Mouse (Mus musculus): ENCODE results near the gene Itga9. TPM values are rescaled to one million over a fixed set of nuclear protein-coding genes. Genes with fewer than 3 reads are reported as not detected.

The Itga9 gene
- polyA plus RNA-seq, 1 experiment: not detected

DNA sequence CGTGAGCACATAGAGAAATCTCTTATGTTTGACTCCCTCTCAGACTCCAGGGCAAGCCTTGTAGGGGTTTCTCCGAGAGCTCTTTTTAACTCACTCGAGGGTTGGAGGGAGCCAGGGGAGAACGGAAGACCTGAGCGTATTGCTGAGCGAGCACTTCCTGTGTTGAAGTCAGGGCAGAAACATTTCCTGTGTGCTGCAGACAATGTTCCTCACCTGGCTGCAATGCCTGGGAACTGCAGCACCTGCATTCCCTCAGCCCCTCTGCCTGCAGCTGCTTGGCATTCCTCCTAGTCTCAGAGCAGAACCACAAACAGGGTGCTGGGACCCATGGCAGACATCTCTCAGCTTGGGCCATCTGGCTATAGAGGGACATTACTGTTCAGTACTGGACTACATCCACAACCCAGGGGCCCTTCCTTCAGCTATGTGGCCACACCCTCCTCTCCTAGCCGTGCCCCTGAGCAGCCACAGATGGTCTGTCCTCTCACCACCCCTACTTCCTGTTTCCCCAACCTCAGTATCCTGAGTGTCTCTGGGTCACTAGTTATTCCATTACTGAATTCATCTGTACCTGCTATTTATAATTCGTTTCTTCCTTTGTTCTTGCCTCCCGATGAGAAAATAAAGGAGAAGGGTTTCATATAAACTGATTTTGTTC lies 109.6 kb downstream of the Itga9 start:
- TF ChIP-seq CTCF (IDR thresholded peaks at IDR 0.05; ENCODE audit: control insufficient read depth, insufficient read depth, insufficient read length) (no peak), MAX (IDR thresholded peaks at IDR 0.05) (no peak), USF1 (IDR thresholded peaks at IDR 0.05; ENCODE audit: low read depth) (no peak), FOSL1 (IDR thresholded peaks at IDR 0.05; ENCODE audit: insufficient read depth, low read length, poor library complexity, severe bottlenecking) (no peak), CEBPB (IDR thresholded peaks at IDR 0.05; ENCODE audit: low read depth) (no peak), MYOD1 (IDR thresholded peaks at IDR 0.05; ENCODE audit: control insufficient read depth, insufficient read length, low read depth) (no peak), MYOG (IDR thresholded peaks at IDR 0.05; ENCODE audit: control insufficient read depth, extremely low read depth, insufficient read length) (no peak)
- Histone ChIP-seq H3K79me2 (ENCODE audit: control insufficient read depth, insufficient read depth) (no peaks in the 10 kb centered on the region), H3K79me3 (ENCODE audit: low read depth) (no peaks in the 10 kb centered on the region), H3K4me3 (ENCODE audit: insufficient read depth, poor library complexity, severe bottlenecking) (no peak overlapping the region), H3K36me3 (ENCODE audit: control insufficient read depth, insufficient read depth) (no peaks in the 10 kb centered on the region), H3ac (ENCODE audit: control insufficient read depth, insufficient read length, low read depth) (no peak overlapping the region), H3K27me3 (ENCODE audit: control insufficient read depth, insufficient read depth, insufficient read length) (no peaks in the 10 kb centered on the region)

DNA sequence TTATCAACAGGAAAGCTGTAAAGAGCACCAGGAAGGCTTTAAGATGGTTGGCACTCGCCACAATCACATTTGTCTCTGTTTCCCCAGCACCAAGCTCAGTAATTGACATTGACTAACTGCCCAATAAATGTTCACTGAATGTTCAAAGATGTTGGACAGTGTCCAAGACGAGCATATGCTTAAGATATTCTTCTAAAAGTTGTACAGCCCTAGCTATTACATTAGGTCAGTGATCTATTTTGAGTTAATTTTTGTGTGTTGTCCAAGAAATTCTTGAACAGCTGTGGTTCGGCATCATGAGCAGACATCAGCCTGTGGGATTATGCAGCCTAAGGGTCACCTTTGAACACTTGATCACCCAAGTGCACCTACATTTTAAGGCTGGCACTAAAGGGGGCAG lies 110.9 kb downstream of the Itga9 start:
- Histone ChIP-seq H3K4me3 (ENCODE audit: insufficient read depth, poor library complexity, severe bottlenecking) (no peak overlapping the region), H3K27me3 (ENCODE audit: control insufficient read depth, insufficient read depth, insufficient read length) (no peaks in the 10 kb centered on the region), H3K79me3 (ENCODE audit: low read depth) (no peaks in the 10 kb centered on the region), H3ac (ENCODE audit: control insufficient read depth, insufficient read length, low read depth) (no peak overlapping the region), H3K36me3 (ENCODE audit: control insufficient read depth, insufficient read depth) (no peaks in the 10 kb centered on the region), H3K79me2 (ENCODE audit: control insufficient read depth, insufficient read depth) (no peaks in the 10 kb centered on the region)
- TF ChIP-seq CTCF (IDR thresholded peaks at IDR 0.05; ENCODE audit: control insufficient read depth, insufficient read depth, insufficient read length): no peak
- TF ChIP-seq MAX (IDR thresholded peaks at IDR 0.05): no peak
- TF ChIP-seq CEBPB (IDR thresholded peaks at IDR 0.05; ENCODE audit: low read depth): no peak
- no peak for TF ChIP-seq USF1 (IDR thresholded peaks at IDR 0.05; ENCODE audit: low read depth)
- TF ChIP-seq MYOD1 (IDR thresholded peaks at IDR 0.05; ENCODE audit: control insufficient read depth, insufficient read length, low read depth): no peak
- no peak for TF ChIP-seq FOSL1 (IDR thresholded peaks at IDR 0.05; ENCODE audit: insufficient read depth, low read length, poor library complexity, severe bottlenecking)
- TF ChIP-seq MYOG (IDR thresholded peaks at IDR 0.05; ENCODE audit: control insufficient read depth, extremely low read depth, insufficient read length): no peak

- no peaks in the 10 kb centered on the region for H3K27me3 ChIP-seq (ENCODE audit: control insufficient read depth, insufficient read depth, insufficient read length)
- TF ChIP-seq CTCF (IDR thresholded peaks at IDR 0.05; ENCODE audit: control insufficient read depth, insufficient read depth, insufficient read length): no peak
- H3ac ChIP-seq (ENCODE audit: control insufficient read depth, insufficient read length, low read depth): no peak overlapping the region
- H3K4me3 ChIP-seq (ENCODE audit: insufficient read depth, poor library complexity, severe bottlenecking): no peak overlapping the region
- no peaks in the 10 kb centered on the region for H3K79me2 ChIP-seq (ENCODE audit: control insufficient read depth, insufficient read depth)
- H3K79me3 ChIP-seq (ENCODE audit: low read depth): no peaks in the 10 kb centered on the region
- H3K36me3 ChIP-seq (ENCODE audit: control insufficient read depth, insufficient read depth): no peaks in the 10 kb centered on the region
Observed at GRCm38 (mm10) chr9:118718511-118718910, 112.0 kb downstream of the Itga9 start.

DNA sequence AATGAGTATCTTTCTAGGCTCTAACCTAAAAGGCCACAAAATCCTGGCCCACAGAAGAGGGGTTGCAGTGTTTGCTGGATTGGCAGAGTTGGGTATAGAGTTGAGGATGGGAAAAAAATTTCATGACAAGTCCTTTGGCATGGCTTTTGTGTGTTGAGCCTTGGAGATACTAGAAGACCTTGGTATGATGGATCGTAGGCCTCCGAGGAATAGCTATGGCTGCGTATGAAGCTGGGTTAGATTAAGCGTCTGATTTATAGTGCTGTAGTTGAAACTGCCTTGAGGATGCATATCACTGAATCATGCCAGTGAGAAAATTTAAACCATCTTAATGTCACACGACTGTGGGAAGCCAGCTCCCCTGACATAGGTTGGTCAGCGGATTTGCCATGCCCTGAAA lies 114.6 kb downstream of the Itga9 start:
- no peaks in the 10 kb centered on the region for H3K79me2 ChIP-seq (ENCODE audit: control insufficient read depth, insufficient read depth)
- TF ChIP-seq USF1 (IDR thresholded peaks at IDR 0.05; ENCODE audit: low read depth) (no peak), FOSL1 (IDR thresholded peaks at IDR 0.05; ENCODE audit: insufficient read depth, low read length, poor library complexity, severe bottlenecking) (no peak), MAX (IDR thresholded peaks at IDR 0.05) (no peak), CEBPB (IDR thresholded peaks at IDR 0.05; ENCODE audit: low read depth) (no peak), MYOD1 (IDR thresholded peaks at IDR 0.05; ENCODE audit: control insufficient read depth, insufficient read length, low read depth) (no peak), MYOG (IDR thresholded peaks at IDR 0.05; ENCODE audit: control insufficient read depth, extremely low read depth, insufficient read length) (no peak), CTCF (IDR thresholded peaks at IDR 0.05; ENCODE audit: control insufficient read depth, insufficient read depth, insufficient read length) (no peak)
- H3K4me3 ChIP-seq (ENCODE audit: insufficient read depth, poor library complexity, severe bottlenecking): no peak overlapping the region
- no peak overlapping the region for H3ac ChIP-seq (ENCODE audit: control insufficient read depth, insufficient read length, low read depth)
- H3K79me3 ChIP-seq (ENCODE audit: low read depth): no peaks in the 10 kb centered on the region
- H3K27me3 ChIP-seq (ENCODE audit: control insufficient read depth, insufficient read depth, insufficient read length): no peaks in the 10 kb centered on the region
- H3K36me3 ChIP-seq (ENCODE audit: control insufficient read depth, insufficient read depth): no peaks in the 10 kb centered on the region

- no peaks in the 10 kb centered on the region for H3K79me2 ChIP-seq (ENCODE audit: control insufficient read depth, insufficient read depth)
- no peak for TF ChIP-seq MYOG (IDR thresholded peaks at IDR 0.05; ENCODE audit: control insufficient read depth, extremely low read depth, insufficient read length)
- TF ChIP-seq MYOD1 (IDR thresholded peaks at IDR 0.05; ENCODE audit: control insufficient read depth, insufficient read length, low read depth): no peak
- no peak for TF ChIP-seq MAX (IDR thresholded peaks at IDR 0.05)
- TF ChIP-seq CEBPB (IDR thresholded peaks at IDR 0.05; ENCODE audit: low read depth): no peak
- no peak for TF ChIP-seq USF1 (IDR thresholded peaks at IDR 0.05; ENCODE audit: low read depth)
- TF ChIP-seq FOSL1 (IDR thresholded peaks at IDR 0.05; ENCODE audit: insufficient read depth, low read length, poor library complexity, severe bottlenecking): no peak
- no peak for TF ChIP-seq CTCF (IDR thresholded peaks at IDR 0.05; ENCODE audit: control insufficient read depth, insufficient read depth, insufficient read length)
- no peaks in the 10 kb centered on the region for H3K36me3 ChIP-seq (ENCODE audit: control insufficient read depth, insufficient read depth)
- H3ac ChIP-seq (ENCODE audit: control insufficient read depth, insufficient read length, low read depth): no peak overlapping the region
- H3K79me3 ChIP-seq (ENCODE audit: low read depth): no peaks in the 10 kb centered on the region
- H3K4me3 ChIP-seq (ENCODE audit: insufficient read depth, poor library complexity, severe bottlenecking): no peak overlapping the region
- no peaks in the 10 kb centered on the region for H3K27me3 ChIP-seq (ENCODE audit: control insufficient read depth, insufficient read depth, insufficient read length)
Observed at GRCm38 (mm10) chr9:118722789-118723325, 116.4 kb downstream of the Itga9 start.

DNA sequence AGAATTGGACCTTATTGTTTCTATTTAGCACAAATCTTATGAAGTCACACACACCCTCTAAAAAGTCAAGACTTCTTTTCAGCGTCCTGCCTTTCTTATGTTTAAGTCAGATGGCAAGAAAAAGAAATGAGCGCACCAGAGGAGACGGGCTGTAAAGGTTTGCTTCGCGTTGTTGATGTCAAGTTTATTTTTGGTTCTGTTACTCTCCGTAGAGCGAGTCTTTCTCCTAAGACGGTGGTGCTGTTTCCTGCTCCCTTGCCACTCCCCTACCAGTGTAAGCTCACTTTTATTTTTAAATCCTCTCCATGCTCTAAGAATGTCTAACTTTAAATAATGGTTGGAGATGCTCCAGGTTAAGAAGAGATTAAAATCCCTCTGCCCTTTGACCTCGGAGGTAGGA lies 118.6 kb downstream of the Itga9 start:
- no peaks in the 10 kb centered on the region for H3K27me3 ChIP-seq (ENCODE audit: control insufficient read depth, insufficient read depth, insufficient read length)
- H3K4me3 ChIP-seq (ENCODE audit: insufficient read depth, poor library complexity, severe bottlenecking): no peak overlapping the region
- no peaks in the 10 kb centered on the region for H3K79me3 ChIP-seq (ENCODE audit: low read depth)
- H3K36me3 ChIP-seq (ENCODE audit: control insufficient read depth, insufficient read depth): no peaks in the 10 kb centered on the region
- no peak overlapping the region for H3ac ChIP-seq (ENCODE audit: control insufficient read depth, insufficient read length, low read depth)
- H3K79me2 ChIP-seq (ENCODE audit: control insufficient read depth, insufficient read depth): no peaks in the 10 kb centered on the region
- TF ChIP-seq USF1 (IDR thresholded peaks at IDR 0.05; ENCODE audit: low read depth) (no peak), MYOG (IDR thresholded peaks at IDR 0.05; ENCODE audit: control insufficient read depth, extremely low read depth, insufficient read length) (no peak), MAX (IDR thresholded peaks at IDR 0.05) (no peak), CTCF (IDR thresholded peaks at IDR 0.05; ENCODE audit: control insufficient read depth, insufficient read depth, insufficient read length) (no peak)
